Mouse (Mus musculus) MEL (cell line): ENCODE measurements at regions not wholly inside any gene's neighbourhood (a gene's known extent, or its start where the extent isn't known, plus 50 kb on each side); places are given as distances from the start of the nearest gene placed in this dataset.

ENCODE experiments used
- DNase-seq: peaks from one replicate; pipeline ENCODE4 v3.0.0; 2011; ENCODE audit warnings: low read depth, low spot score
- H3K27ac ChIP-seq: 2 replicates; pipeline ENCODE4 v1.5.1; 2012; ENCODE audit warnings: low read depth, mild to moderate bottlenecking, control low read depth, low read length, moderate library complexity; ENCODE audit not compliant: control insufficient read depth
- H3K27me3 ChIP-seq, 2 experiments: fragments of 150-350 bp in 1 of 2; sonication (generic) in 1 of 2; 2 replicates each; pipeline ENCODE4 v1.6.1; 2012; ENCODE audit warnings: low read length in 2 of 2, mild to moderate bottlenecking in 2 of 2, improper control_type of control experiment in 1 of 2, moderate library complexity in 1 of 2; ENCODE audit not compliant: insufficient read depth in 2 of 2, control insufficient read depth in 1 of 2
- H3K36me3 ChIP-seq, 2 experiments: 2 replicates each; pipeline ENCODE4 v1.6.1; 2012 to 2014; ENCODE audit warnings: low read length in 2 of 2, improper control_type of control experiment in 1 of 2, inconsistent platforms in 1 of 2, mild to moderate bottlenecking in 1 of 2; ENCODE audit not compliant: insufficient read depth in 2 of 2, control insufficient read depth in 1 of 2
- H3K4me1 ChIP-seq, 2 experiments: fragments of 150-350 bp in 1 of 2; sonication (generic) in 1 of 2; 2 replicates each; pipeline ENCODE4 v1.6.1; 2012; ENCODE audit warnings: low read length in 2 of 2, improper control_type of control experiment in 1 of 2, mild to moderate bottlenecking in 1 of 2; ENCODE audit not compliant: insufficient read depth in 2 of 2, control insufficient read depth in 1 of 2
- H3K4me3 ChIP-seq, 2 experiments: fragments of 150-350 bp in 1 of 2; sonication (generic) in 1 of 2; 2 replicates each; pipeline ENCODE4 v1.5.1; 2012; ENCODE audit warnings: low read depth in 2 of 2, low read length in 2 of 2, mild to moderate bottlenecking in 2 of 2, moderate library complexity in 2 of 2, control low read depth in 1 of 2, improper control_type of control experiment in 1 of 2; ENCODE audit not compliant: control insufficient read depth in 1 of 2, insufficient read depth in 1 of 2
- H3K79me2 ChIP-seq: 2 replicates; pipeline ENCODE4 v1.6.1; 2012; ENCODE audit warnings: mild to moderate bottlenecking, low read length, moderate library complexity; ENCODE audit not compliant: control insufficient read depth, poor library complexity, insufficient read depth
- H3K9ac ChIP-seq: 2 replicates; pipeline ENCODE4 v1.6.1; 2012; ENCODE audit warnings: low read depth, mild to moderate bottlenecking, control low read depth, low read length, moderate library complexity; ENCODE audit not compliant: control insufficient read depth, poor library complexity, severe bottlenecking
- H3K9me3 ChIP-seq: fragments of 150-350 bp; sonication (generic); replicated peaks from 2 replicates; pipeline ENCODE4 v1.6.1; 2012; ENCODE audit warnings: mild to moderate bottlenecking, low read length, improper control_type of control experiment, moderate library complexity; ENCODE audit not compliant: insufficient read depth
- CHD1 ChIP-seq: IDR thresholded peaks from 2 replicates; pipeline ENCODE4 v1.6.1; 2012; ENCODE audit warnings: low read depth, mild to moderate bottlenecking, inconsistent platforms, low read length, improper control_type of control experiment
- CHD2 ChIP-seq: IDR thresholded peaks from 2 replicates; pipeline ENCODE4 v1.6.1; 2011; ENCODE audit warnings: low read length, improper control_type of control experiment
- E2F4 ChIP-seq: IDR thresholded peaks from 2 replicates; pipeline ENCODE4 v1.6.1; 2011; ENCODE audit warnings: low read depth, low read length, improper control_type of control experiment, borderline replicate concordance
- ELF1 ChIP-seq: IDR thresholded peaks from 2 replicates; pipeline ENCODE4 v1.6.1; 2014; ENCODE audit warnings: low read depth, mild to moderate bottlenecking, inconsistent platforms, low read length, improper control_type of control experiment, moderate library complexity
- EP300 ChIP-seq, 2 experiments: IDR thresholded peaks; 2 replicates each; pipeline ENCODE4 v1.6.1; 2011; ENCODE audit warnings: improper control_type of control experiment in 2 of 2, low read length in 2 of 2, low read depth in 1 of 2, mild to moderate bottlenecking in 1 of 2
- ETS1 ChIP-seq: IDR thresholded peaks from 2 replicates; pipeline ENCODE4 v1.6.1; 2012; ENCODE audit warnings: low read depth, mild to moderate bottlenecking, inconsistent platforms, low read length, improper control_type of control experiment, moderate library complexity
- GABPA ChIP-seq: IDR thresholded peaks from 2 replicates; pipeline ENCODE4 v1.6.1; 2012; ENCODE audit warnings: low read depth, mild to moderate bottlenecking, inconsistent platforms, low read length, improper control_type of control experiment, moderate library complexity
- GATA1 ChIP-seq: IDR thresholded peaks from 2 replicates; pipeline ENCODE4 v1.6.1; 2011; ENCODE audit warnings: low read depth, low read length, improper control_type of control experiment
- HCFC1 ChIP-seq: IDR thresholded peaks from 2 replicates; pipeline ENCODE4 v1.6.1; 2012; ENCODE audit warnings: low read depth, mild to moderate bottlenecking, inconsistent platforms, low read length, improper control_type of control experiment, moderate library complexity
- MAFK ChIP-seq: IDR thresholded peaks from 2 replicates; pipeline ENCODE4 v1.6.1; 2011; ENCODE audit warnings: low read depth, mild to moderate bottlenecking, low read length, improper control_type of control experiment, borderline replicate concordance
- MAX ChIP-seq: IDR thresholded peaks from 2 replicates; pipeline ENCODE4 v1.6.1; 2011; ENCODE audit warnings: low read length, improper control_type of control experiment
- MEF2A ChIP-seq: IDR thresholded peaks from 2 replicates; pipeline ENCODE4 v1.6.1; 2014; ENCODE audit warnings: low read depth, mild to moderate bottlenecking, inconsistent platforms, low read length, improper control_type of control experiment; ENCODE audit not compliant: poor library complexity, insufficient replicate concordance, severe bottlenecking; ENCODE audit errors: extremely low read depth
- MXI1 ChIP-seq: IDR thresholded peaks from 2 replicates; pipeline ENCODE4 v1.6.1; 2011; ENCODE audit warnings: mild to moderate bottlenecking, low read depth, low read length, improper control_type of control experiment
- MYB ChIP-seq: IDR thresholded peaks from 2 replicates; pipeline ENCODE4 v1.6.1; 2011; ENCODE audit warnings: mild to moderate bottlenecking, low read depth, low read length, improper control_type of control experiment
- NELFE ChIP-seq: IDR thresholded peaks from 2 replicates; pipeline ENCODE4 v1.6.1; 2011; ENCODE audit warnings: low read depth, low read length, improper control_type of control experiment
- NRF1 ChIP-seq: IDR thresholded peaks from 2 replicates; pipeline ENCODE4 v1.6.1; 2014; ENCODE audit warnings: low read depth, mild to moderate bottlenecking, inconsistent platforms, low read length, improper control_type of control experiment, moderate library complexity; ENCODE audit not compliant: poor library complexity, insufficient read depth, severe bottlenecking
- POLR2A ChIP-seq, 2 experiments: IDR thresholded peaks; 2 replicates each; pipeline ENCODE4 v1.6.1; 2011 to 2012; ENCODE audit warnings: low read length in 2 of 2, mild to moderate bottlenecking in 2 of 2, control low read depth in 1 of 2, improper control_type of control experiment in 1 of 2, low read depth in 1 of 2, moderate library complexity in 1 of 2; ENCODE audit not compliant: control insufficient read depth in 1 of 2, insufficient read depth in 1 of 2, poor library complexity in 1 of 2
- POLR2AphosphoS2 ChIP-seq: IDR thresholded peaks from 2 replicates; pipeline ENCODE4 v1.6.1; 2011; ENCODE audit warnings: low read length, improper control_type of control experiment
- RAD21 ChIP-seq: IDR thresholded peaks from 2 replicates; pipeline ENCODE4 v1.6.1; 2011; ENCODE audit warnings: mild to moderate bottlenecking, low read depth, low read length, improper control_type of control experiment
- RCOR1 ChIP-seq: IDR thresholded peaks from 2 replicates; pipeline ENCODE4 v1.6.1; 2012; ENCODE audit warnings: low read depth, mild to moderate bottlenecking, inconsistent platforms, low read length, improper control_type of control experiment
- SIN3A ChIP-seq: IDR thresholded peaks from 2 replicates; pipeline ENCODE4 v1.6.1; 2012; ENCODE audit warnings: low read length, improper control_type of control experiment, inconsistent platforms
- SMC3 ChIP-seq: IDR thresholded peaks from 2 replicates; pipeline ENCODE4 v1.6.1; 2011; ENCODE audit warnings: low read depth, low read length, improper control_type of control experiment
- TAL1 ChIP-seq: IDR thresholded peaks from 2 replicates; pipeline ENCODE4 v1.6.1; 2012; ENCODE audit warnings: mild to moderate bottlenecking, inconsistent platforms, low read length, moderate library complexity, mixed read lengths
- TBP ChIP-seq: IDR thresholded peaks from 2 replicates; pipeline ENCODE4 v1.8.0; 2011; ENCODE audit warnings: low read depth, low read length, improper control_type of control experiment
- TCF12 ChIP-seq: IDR thresholded peaks from 2 replicates; pipeline ENCODE4 v1.6.1; 2014; ENCODE audit warnings: low read depth, mild to moderate bottlenecking, inconsistent platforms, low read length, improper control_type of control experiment, moderate library complexity
- UBTF ChIP-seq: IDR thresholded peaks from 2 replicates; pipeline ENCODE4 v1.6.1; 2012; ENCODE audit warnings: low read depth, mild to moderate bottlenecking, inconsistent platforms, low read length, improper control_type of control experiment, moderate library complexity, borderline replicate concordance; ENCODE audit not compliant: insufficient read depth
- USF1 ChIP-seq: IDR thresholded peaks from 2 replicates; pipeline ENCODE4 v1.6.1; 2014; ENCODE audit warnings: low read depth, mild to moderate bottlenecking, inconsistent platforms, low read length, improper control_type of control experiment, moderate library complexity
- USF2 ChIP-seq, 2 experiments: IDR thresholded peaks; 2 replicates each; pipeline ENCODE4 v1.6.1; 2011 to 2012; ENCODE audit warnings: improper control_type of control experiment in 2 of 2, low read length in 2 of 2, borderline replicate concordance in 1 of 2, inconsistent platforms in 1 of 2, low read depth in 1 of 2, mild to moderate bottlenecking in 1 of 2; ENCODE audit not compliant: insufficient read depth in 1 of 2
- ZC3H11A ChIP-seq: IDR thresholded peaks from 2 replicates; pipeline ENCODE4 v1.6.1; 2012; ENCODE audit warnings: low read depth, mild to moderate bottlenecking, inconsistent platforms, low read length, improper control_type of control experiment
- ZMIZ1 ChIP-seq: IDR thresholded peaks from 2 replicates; pipeline ENCODE4 v1.6.1; 2012; ENCODE audit warnings: low read depth, mild to moderate bottlenecking, inconsistent platforms, low read length, improper control_type of control experiment, moderate library complexity
- ZNF384 ChIP-seq: IDR thresholded peaks from 2 replicates; pipeline ENCODE4 v1.6.1; 2012; ENCODE audit warnings: low read depth, mild to moderate bottlenecking, inconsistent platforms, low read length, improper control_type of control experiment

- H3K4me3 ChIP-seq: no peak overlapping the region
- H3K79me2 ChIP-seq: no peaks in the 10 kb centered on the region
- no peaks in the 10 kb centered on the region for H3K27me3 ChIP-seq
- no peaks in the 10 kb centered on the region for H3K36me3 ChIP-seq
- no peak overlapping the region for H3K27ac ChIP-seq
- DNase-seq: no peak
- no peaks in the 10 kb centered on the region for H3K9me3 ChIP-seq
- no peaks in the 10 kb centered on the region for H3K4me1 ChIP-seq
- no peak overlapping the region for H3K9ac ChIP-seq
- no peak for TF ChIP-seq UBTF
- TF ChIP-seq E2F4: no peak
- no peak for TF ChIP-seq NRF1
- no peak for TF ChIP-seq POLR2AphosphoS2
- no peak for TF ChIP-seq NELFE
- no peak for TF ChIP-seq MAFK
- TF ChIP-seq RAD21: no peak
- TF ChIP-seq HCFC1: no peak
- TF ChIP-seq CHD2: no peak
- TF ChIP-seq MAX: no peak
- TF ChIP-seq TAL1: no peak
- TF ChIP-seq TBP: no peak
- no peak for TF ChIP-seq GATA1
- no peak for TF ChIP-seq ZC3H11A
- no peak for TF ChIP-seq SIN3A
- TF ChIP-seq GABPA: no peak
These were observed 916.1 kb downstream of the Mrps31 start for GRCm38 (mm10) chr8:23327283-23327682.

GRCm38 (mm10) chr8:23344161-23344560 lies 933.0 kb downstream of the Mrps31 start:
- peak; percentile 27 for DNase-seq
- H3K9me3 ChIP-seq: no peaks in the 10 kb centered on the region
- H3K79me2 ChIP-seq: no peaks in the 10 kb centered on the region
- no peaks in the 10 kb centered on the region for H3K27me3 ChIP-seq
- no peak overlapping the region for H3K9ac ChIP-seq
- H3K4me3 ChIP-seq: no peak overlapping the region
- H3K4me1 ChIP-seq: no peaks in the 10 kb centered on the region
- H3K36me3 ChIP-seq: no peaks in the 10 kb centered on the region
- no peak overlapping the region for H3K27ac ChIP-seq
- TF ChIP-seq GATA1: no peak
- TF ChIP-seq RAD21: peak; percentile 53
- TF ChIP-seq MYB: no peak
- no peak for TF ChIP-seq HCFC1
- TF ChIP-seq CHD1: no peak
- TF ChIP-seq USF1: no peak
- TF ChIP-seq MXI1: no peak
- TF ChIP-seq MEF2A: no peak
- no peak for TF ChIP-seq MAX
- TF ChIP-seq E2F4: no peak
- TF ChIP-seq ZMIZ1: no peak
- no peak for TF ChIP-seq POLR2A (IDR thresholded peaks at IDR 0.05; ENCODE audit: control insufficient read depth in 1 of 2, insufficient read depth in 1 of 2, low read depth in 1 of 2, low read length in 2 of 2, poor library complexity in 1 of 2)
- TF ChIP-seq ZNF384: no peak
- no peak for TF ChIP-seq ETS1
- TF ChIP-seq USF2 (IDR thresholded peaks at IDR 0.05; ENCODE audit: borderline replicate concordance in 1 of 2, insufficient read depth in 1 of 2, low read depth in 1 of 2, low read length in 2 of 2): no peak
- no peak for TF ChIP-seq GABPA
- no peak for TF ChIP-seq TCF12
- no peak for TF ChIP-seq NELFE
- TF ChIP-seq RCOR1: no peak
- no peak for TF ChIP-seq ELF1
- TF ChIP-seq ZC3H11A: 0 out of 2 replicates have a peak, but pooled peaks have one; percentile 17
- TF ChIP-seq TAL1: no peak
- peak; percentile 38 for TF ChIP-seq SMC3
- TF ChIP-seq TBP: no peak
- TF ChIP-seq EP300 (IDR thresholded peaks at IDR 0.05; ENCODE audit: low read depth in 1 of 2, low read length in 2 of 2): no peak
- no peak for TF ChIP-seq SIN3A
- no peak for TF ChIP-seq POLR2AphosphoS2
